Mouse (Mus musculus) forebrain, embryonic 16.5 days (tissue): ENCODE data around the gene Timm17b. TPM values are rescaled to one million over a fixed set of nuclear protein-coding genes. Genes with fewer than 3 reads are reported as not detected.

Experiments
- ATAC-seq: fragments of 200-750 bp; cut with Nextera tagmentation; 2 replicates; pipeline ENCODE4 v1.8.0; 2017; ENCODE audit warnings: mild to moderate bottlenecking, moderate library complexity
- H3K27ac ChIP-seq: fragments of 300-500 bp; sonication (generic); 2 replicates; pipeline ENCODE4 v1.5.1; 2014; ENCODE audit warnings: low read length, control low read depth
- H3K27me3 ChIP-seq: fragments of 300-500 bp; sonication (generic); replicated peaks from 2 replicates; pipeline ENCODE4 v1.6.1; 2014; ENCODE audit warnings: low read length; ENCODE audit not compliant: control insufficient read depth, insufficient read depth
- H3K36me3 ChIP-seq: fragments of 300-500 bp; sonication (generic); 2 replicates; pipeline ENCODE4 v1.6.1; 2014; ENCODE audit not compliant: control insufficient read depth, insufficient read depth
- H3K4me1 ChIP-seq: fragments of 300-500 bp; sonication (generic); replicated peaks from 2 replicates; pipeline ENCODE4 v1.6.1; 2014; ENCODE audit warnings: low read length; ENCODE audit not compliant: control insufficient read depth, insufficient read depth
- H3K4me2 ChIP-seq: fragments of 300-500 bp; sonication (generic); 2 replicates; pipeline ENCODE4 v1.6.1; 2014; ENCODE audit warnings: mild to moderate bottlenecking, low read length, control low read depth
- H3K4me3 ChIP-seq: fragments of 300-500 bp; sonication (generic); replicated peaks from 2 replicates; pipeline ENCODE4 v1.5.1; 2014; ENCODE audit warnings: mild to moderate bottlenecking, low read length, control low read depth
- H3K9ac ChIP-seq: fragments of 300-500 bp; sonication (generic); replicated peaks from 2 replicates; pipeline ENCODE4 v1.6.1; 2014; ENCODE audit warnings: low read depth, low read length, control low read depth
- H3K9me3 ChIP-seq: fragments of 300-500 bp; sonication (generic); 2 replicates; pipeline ENCODE4 v1.6.1; 2016; ENCODE audit warnings: low read length; ENCODE audit not compliant: control insufficient read depth
- WGBS: fragments of 180-500 bp; shearing (Covaris S2); extraction: QIAGEN DNeasy Blood & Tissue Kit; methylation state at CpG from one replicate; pipeline ENCODE4 v1.1.7; 2014; 5-methylcytosine and 5-hydroxymethylcytosine counted together
- polyA plus RNA-seq: library from polyadenylated mRNA; unstranded; fragments of >200 nt; fragmentation: Nextera tagmentation; extraction: Ambion mirVana; gene quantifications from 2 replicates; pipeline ENCODE4 v1.2.1, GENCODE M21; 2015

Gene Timm17b
- polyA plus RNA-seq, 1 experiment from 2014 or later: 155 TPM

GRCm38 (mm10) chrX:7937667-7938066, 38.5 kb downstream of the Timm17b start:
- H3K36me3 ChIP-seq: no peaks in the 10 kb centered on the region; the same call in 1 of the 2 replicates
- no peak overlapping the region for H3K4me3 ChIP-seq
- H3K27me3 ChIP-seq: no peaks in the 10 kb centered on the region
- no peak overlapping the region for H3K27ac ChIP-seq
- no peak overlapping the region for H3K9ac ChIP-seq
- no peaks in the 10 kb centered on the region for H3K9me3 ChIP-seq
- no peak for ATAC-seq
- no peaks in the 10 kb centered on the region for H3K4me1 ChIP-seq
- no peak overlapping the region for H3K4me2 ChIP-seq
- WGBS: 91% methylated on average over 5 of the region's 6 CpGs

- Histone ChIP-seq H3K27ac (no peak overlapping the region), H3K9me3 (no peaks in the 10 kb centered on the region), H3K36me3 (no peaks in the 10 kb centered on the region), H3K4me1 (peaks cover 6% of the 10 kb centered on the region), H3K9ac (no peak overlapping the region), H3K4me2 (no peak overlapping the region), H3K27me3 (no peaks in the 10 kb centered on the region), H3K4me3 (no peak overlapping the region)
- WGBS: 75% methylated on average over 8 of the region's 8 CpGs
- no peak for ATAC-seq
Observed at GRCm38 (mm10) chrX:7945618-7946017, 46.5 kb downstream of the Timm17b start.

GRCm38 (mm10) chrX:7947108-7947899, 48.1 kb downstream of the Timm17b start, which contains the start of gene Hdac6:
Hdac6 (minus strand) TSS chrX:7947889.
- H3K9ac ChIP-seq: peak within 1 kb of the TSS; percentile 65
- H3K9me3 ChIP-seq: no peaks in the 10 kb centered on the region
- ATAC-seq: peak; percentile 45
- no peaks in the 10 kb centered on the region for H3K27me3 ChIP-seq
- peak within 1 kb of the TSS; percentile 58 for H3K4me3 ChIP-seq
- H3K36me3 ChIP-seq: no peaks in the 10 kb centered on the region
- H3K27ac ChIP-seq: peak within 1 kb of the TSS; percentile 66
- peak within 1 kb of the TSS; percentile 54 for H3K4me2 ChIP-seq
- WGBS: 21% methylated on average over 34 of the region's 37 CpGs
- H3K4me1 ChIP-seq: peaks cover 6% of the 10 kb centered on the region

GRCm38 (mm10) chrX:7947900-7948492, 48.8 kb downstream of the Timm17b start:
- ATAC-seq: peak; percentile 99

GRCm38 (mm10) chrX:7950091-7950490, 50.9 kb downstream of the Timm17b start:
- no peaks in the 10 kb centered on the region for H3K27me3 ChIP-seq
- H3K9me3 ChIP-seq: no peaks in the 10 kb centered on the region
- H3K27ac ChIP-seq: no peak overlapping the region
- no peak overlapping the region for H3K9ac ChIP-seq
- no peak overlapping the region for H3K4me3 ChIP-seq
- H3K36me3 ChIP-seq: no peaks in the 10 kb centered on the region
- peaks cover 6% of the 10 kb centered on the region for H3K4me1 ChIP-seq
- 96% methylated on average over 7 of the region's 7 CpGs for WGBS
- H3K4me2 ChIP-seq: no peak overlapping the region
- no peak for ATAC-seq

More at GRCm38 (mm10) chrX:7947900-7948492, 48.8 kb downstream of the Timm17b start:
- Histone ChIP-seq H3K4me3 (peak overlapping the region; percentile 58), H3K27me3 (no peaks in the 10 kb centered on the region), H3K9ac (peak overlapping the region; percentile 53), H3K9me3 (no peaks in the 10 kb centered on the region), H3K36me3 (no peaks in the 10 kb centered on the region), H3K4me2 (peak overlapping the region; percentile 49), H3K4me1 (peaks cover 6% of the 10 kb centered on the region), H3K27ac (peak overlapping the region; percentile 66)
- 17% methylated on average over 37 of the region's 38 CpGs for WGBS

Other genes with a start within 250 kb of the Timm17b start
- 1.5 and 1.6 TPM in 2 replicates for gene Prickle3, start 242.1 kb upstream of the Timm17b start, polyA plus RNA-seq
- gene Plp2, start 228.0 kb upstream of the Timm17b start, polyA plus RNA-seq: 35.1 and 41.7 TPM in 2 replicates
- gene Magix, start 218.1 kb upstream of the Timm17b start, polyA plus RNA-seq: 0.19 and 0.61 TPM in 2 replicates
- 53.2 and 53.5 TPM in 2 replicates for gene Gpkow, start 202.2 kb upstream of the Timm17b start, polyA plus RNA-seq
- gene Wdr45, start 185.0 kb upstream of the Timm17b start, polyA plus RNA-seq: 36.7 and 40.5 TPM in 2 replicates
- 0.71 TPM in 1 of 2 replicates, not detected in the other for gene Gm45208, start 177.1 kb upstream of the Timm17b start, polyA plus RNA-seq
- 112 and 119 TPM in 2 replicates for gene Praf2, start 170.9 kb upstream of the Timm17b start, polyA plus RNA-seq
- 50.0 and 64.2 TPM in 2 replicates for gene Ccdc120, start 148.5 kb upstream of the Timm17b start, polyA plus RNA-seq
- gene Tfe3, start 136.8 kb upstream of the Timm17b start, polyA plus RNA-seq: 20.4 and 21.9 TPM in 2 replicates
- gene Gripap1, start 109.6 kb upstream of the Timm17b start, polyA plus RNA-seq: 72.6 and 81.9 TPM in 2 replicates
- 2.8 and 4.0 TPM in 2 replicates for gene Kcnd1, start 77.1 kb upstream of the Timm17b start, polyA plus RNA-seq
- 49.9 and 54.1 TPM in 2 replicates for gene Otud5, start 58.0 kb upstream of the Timm17b start, polyA plus RNA-seq
- gene Pim2, start 21.1 kb upstream of the Timm17b start, polyA plus RNA-seq: 16.9 and 22.4 TPM in 2 replicates
- gene Slc35a2, start 15.3 kb upstream of the Timm17b start, polyA plus RNA-seq: 39.4 and 46.0 TPM in 2 replicates
- gene Pqbp1, start 88 bp upstream of the Timm17b start, polyA plus RNA-seq: 218 and 223 TPM in 2 replicates
- gene Gm10491, start 8.5 kb downstream of the Timm17b start, polyA plus RNA-seq: not detected in 2 replicates
- gene Gm10490, start 10.2 kb downstream of the Timm17b start, polyA plus RNA-seq: not detected in 2 replicates
- 101 and 151 TPM in 2 replicates for gene Pcsk1n, start 20.5 kb downstream of the Timm17b start, polyA plus RNA-seq
- not detected in 2 replicates for gene Eras, start 29.2 kb downstream of the Timm17b start, polyA plus RNA-seq
- gene Hdac6, start 48.5 kb downstream of the Timm17b start, polyA plus RNA-seq: 53.2 and 59.8 TPM in 2 replicates
- not detected in 2 replicates for gene Gata1, start 78.7 kb downstream of the Timm17b start, polyA plus RNA-seq
- 0.33 and 0.39 TPM in 2 replicates for gene Glod5, start 119.1 kb downstream of the Timm17b start, polyA plus RNA-seq
- gene Suv39h1, start 175.4 kb downstream of the Timm17b start, polyA plus RNA-seq: 48.1 and 48.6 TPM in 2 replicates
- gene Was, start 191.1 kb downstream of the Timm17b start, polyA plus RNA-seq: not detected in 2 replicates
- gene Wdr13, start 233.5 kb downstream of the Timm17b start, polyA plus RNA-seq: 58.0 and 68.5 TPM in 2 replicates
- 357 and 393 TPM in 2 replicates for gene Rbm3, start 246.5 kb downstream of the Timm17b start, polyA plus RNA-seq